Mouse (Mus musculus): ENCODE data around the gene Btf3. TPM values are rescaled to one million over a fixed set of nuclear protein-coding genes. Genes with fewer than 3 reads are reported as not detected.

The Btf3 gene
- polyA plus RNA-seq, 1 experiment from 2014 or later = 719 TPM

DNA sequence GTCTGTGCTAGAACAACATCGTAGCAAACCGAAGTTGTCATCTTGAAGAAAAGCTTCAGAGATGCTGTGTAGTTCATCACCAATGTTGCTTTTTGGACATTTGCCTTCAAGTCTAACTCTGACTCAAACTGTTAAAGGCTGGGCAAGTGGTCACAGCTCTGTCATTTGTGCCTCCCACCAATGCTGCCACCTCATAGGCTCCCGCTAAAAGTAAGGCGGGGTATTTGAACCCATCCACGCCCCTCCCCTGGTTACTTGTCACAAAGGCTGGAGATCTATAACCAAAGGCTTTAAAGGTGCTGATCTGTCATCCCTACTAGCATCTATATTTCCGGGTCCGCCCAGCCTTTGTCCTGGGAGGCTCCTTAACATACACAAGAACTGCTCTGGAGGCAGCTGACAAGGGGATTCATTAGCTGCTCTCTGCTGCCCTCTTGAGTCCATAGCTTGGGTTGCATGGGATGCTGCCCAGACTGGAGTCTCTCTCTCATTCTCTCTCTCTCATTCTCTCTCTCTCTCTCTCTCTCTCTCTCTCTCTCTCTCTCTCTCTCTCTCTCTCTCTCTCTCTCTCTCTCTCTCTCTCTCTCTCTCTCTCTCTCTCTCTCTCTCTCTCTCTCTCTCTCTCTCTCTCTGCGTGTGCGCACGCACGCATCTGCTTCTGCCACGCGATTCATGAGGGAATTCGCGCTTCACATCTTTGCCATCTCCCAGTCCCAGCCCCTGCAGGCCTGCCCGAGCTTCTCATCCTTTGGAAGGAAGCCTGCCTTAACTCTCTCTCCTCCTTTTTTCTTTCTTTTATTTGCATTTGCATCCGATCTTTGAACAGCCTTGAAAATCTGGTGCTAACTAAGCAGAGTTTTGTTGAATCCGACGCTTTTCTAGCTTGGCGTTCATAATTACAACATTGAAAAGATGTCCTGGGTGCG is 17.7 kb downstream of the Btf3 start:
- peak overlapping the region; percentile 26; the same call in 1 of the 2 replicates for H3K9ac ChIP-seq
- 54% methylated on average over 21 of the region's 21 CpGs for WGBS
- H3K9me3 ChIP-seq (replicated peaks) = 0 out of 2 replicates have a peak, but pooled peaks cover 2% of the 10 kb centered on the region
- H3K4me1 ChIP-seq = no peaks in the 10 kb centered on the region
- no peaks in the 10 kb centered on the region for H3K36me3 ChIP-seq (ENCODE audit: poor library complexity, severe bottlenecking)
- no peak overlapping the region for H3K4me3 ChIP-seq
- peak overlapping the region; percentile 45 for H3K4me2 ChIP-seq
- no peaks in the 10 kb centered on the region for H3K27me3 ChIP-seq
- peak; percentile 82 for ATAC-seq
- no peak overlapping the region for H3K27ac ChIP-seq

DNA sequence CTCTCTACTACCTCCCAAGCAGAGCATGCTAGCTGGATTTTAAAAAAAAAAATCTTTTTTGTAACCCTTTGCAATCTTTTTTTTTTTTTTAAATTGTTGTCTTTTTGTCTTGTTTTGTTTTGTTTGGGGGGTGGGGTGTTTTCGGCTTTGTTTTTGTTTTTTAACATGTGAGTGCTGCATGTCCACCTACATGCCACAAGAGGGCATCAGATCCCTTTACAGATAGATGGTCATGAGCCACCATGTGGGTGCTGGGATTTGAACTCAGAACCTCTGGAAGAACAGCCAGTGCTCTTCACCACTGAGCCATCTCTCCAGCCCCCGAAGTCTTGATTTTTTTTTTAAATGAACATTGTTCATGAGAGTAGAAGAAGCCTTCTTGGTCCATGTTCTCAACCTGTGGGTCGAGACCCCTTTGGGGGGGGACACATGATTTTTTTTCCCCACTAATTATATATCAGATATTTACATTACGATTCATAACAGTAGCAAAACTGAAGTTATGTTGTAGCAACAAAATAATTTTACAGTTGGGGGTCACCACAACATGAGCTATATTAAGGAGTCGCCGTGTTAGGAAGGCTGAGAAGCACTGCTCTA is 18.8 kb downstream of the Btf3 start:
- no peak overlapping the region for H3K4me2 ChIP-seq
- ATAC-seq = no peak
- H3K4me3 ChIP-seq = no peak overlapping the region
- WGBS = 95% methylated on average over 6 of the region's 6 CpGs
- H3K9me3 ChIP-seq (replicated peaks) = 0 out of 2 replicates have a peak, but pooled peaks cover 2% of the 10 kb centered on the region
- H3K27ac ChIP-seq = no peak overlapping the region
- no peaks in the 10 kb centered on the region for H3K36me3 ChIP-seq (ENCODE audit: poor library complexity, severe bottlenecking)
- no peak overlapping the region for H3K9ac ChIP-seq
- no peaks in the 10 kb centered on the region for H3K4me1 ChIP-seq
- no peaks in the 10 kb centered on the region for H3K27me3 ChIP-seq

DNA sequence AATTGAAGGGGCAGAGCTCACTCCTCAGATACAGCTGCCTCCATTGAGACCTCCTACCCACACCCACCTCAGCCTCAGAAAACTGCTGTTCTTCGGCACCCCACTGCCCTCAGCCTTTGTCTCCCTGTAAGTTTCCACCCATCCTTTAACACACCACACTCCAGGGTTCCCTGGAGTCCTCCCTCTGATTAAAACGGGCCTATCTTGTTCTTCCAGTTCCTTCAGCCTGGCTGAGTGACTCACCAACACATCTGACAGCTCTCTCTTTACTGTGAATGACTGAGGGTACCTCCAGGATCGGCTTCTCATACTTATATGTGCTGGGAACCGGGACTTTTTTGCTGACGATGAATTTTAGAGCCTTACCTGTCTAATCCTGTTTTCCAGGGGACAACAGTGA is 20.7 kb downstream of the Btf3 start:
- H3K36me3 ChIP-seq (ENCODE audit: poor library complexity, severe bottlenecking) = no peaks in the 10 kb centered on the region
- no peak overlapping the region for H3K27ac ChIP-seq
- H3K4me3 ChIP-seq = no peak overlapping the region
- no peak overlapping the region for H3K4me2 ChIP-seq
- H3K4me1 ChIP-seq = no peaks in the 10 kb centered on the region
- H3K27me3 ChIP-seq = no peaks in the 10 kb centered on the region
- WGBS = 50% methylated on average over 5 of the region's 5 CpGs
- ATAC-seq = no peak
- H3K9me3 ChIP-seq (replicated peaks) = 0 out of 2 replicates have a peak, but pooled peaks cover 2% of the 10 kb centered on the region
- no peak overlapping the region for H3K9ac ChIP-seq

DNA sequence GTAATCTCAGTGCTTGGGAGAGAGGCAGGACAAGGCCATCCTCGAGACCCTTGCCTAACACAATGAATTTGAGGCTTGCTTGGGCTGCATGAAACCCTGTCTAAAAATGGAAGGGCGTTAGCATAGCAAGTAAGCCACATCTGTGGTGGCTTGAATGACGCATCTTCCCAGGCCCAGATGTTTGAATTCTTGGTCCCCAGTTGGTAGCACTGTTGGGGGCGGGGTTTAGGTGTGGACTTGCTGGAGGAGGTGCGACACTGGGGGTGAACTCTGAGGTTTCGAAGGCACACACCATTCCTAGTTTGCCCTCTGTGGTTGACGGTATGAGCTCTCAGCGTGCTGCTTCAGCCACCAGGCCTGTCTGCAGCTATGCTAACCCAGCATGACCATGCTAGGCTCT is 25.1 kb downstream of the Btf3 start:
- Histone ChIP-seq H3K27ac (no peak overlapping the region), H3K9me3 (replicated peaks) (0 out of 2 replicates have a peak, but pooled peaks cover 2% of the 10 kb centered on the region), H3K4me3 (no peak overlapping the region), H3K9ac (no peak overlapping the region), H3K4me2 (no peak overlapping the region), H3K4me1 (no peaks in the 10 kb centered on the region), H3K27me3 (no peaks in the 10 kb centered on the region), H3K36me3 (ENCODE audit: poor library complexity, severe bottlenecking) (no peaks in the 10 kb centered on the region)
- ATAC-seq = no peak
- 88% methylated on average over 8 of the region's 8 CpGs for WGBS

DNA sequence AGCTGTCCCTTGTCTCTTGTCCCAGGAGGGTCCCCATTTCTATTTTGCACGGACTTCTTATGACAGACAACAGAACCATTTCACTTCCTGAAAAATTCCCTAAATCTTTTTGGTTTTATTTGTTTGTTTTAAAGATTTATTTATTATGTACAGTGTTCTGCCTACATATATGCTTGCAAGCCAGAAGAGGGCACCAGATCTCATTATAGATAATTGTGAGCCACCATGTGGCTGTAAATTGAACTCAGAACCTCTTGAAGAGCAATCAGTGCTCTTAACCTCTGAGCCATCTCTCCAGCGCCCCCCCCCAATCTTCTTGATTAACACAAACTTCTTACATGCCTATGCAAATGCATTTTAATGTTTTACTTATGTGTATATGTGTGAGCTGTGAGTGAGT is 26.1 kb downstream of the Btf3 start:
- WGBS = 53% methylated on average over 2 of the region's 2 CpGs
- H3K4me2 ChIP-seq = no peak overlapping the region
- no peak overlapping the region for H3K27ac ChIP-seq
- no peaks in the 10 kb centered on the region for H3K4me1 ChIP-seq
- no peak overlapping the region for H3K4me3 ChIP-seq
- no peaks in the 10 kb centered on the region for H3K27me3 ChIP-seq
- H3K36me3 ChIP-seq (ENCODE audit: poor library complexity, severe bottlenecking) = no peaks in the 10 kb centered on the region
- H3K9me3 ChIP-seq (replicated peaks) = 0 out of 2 replicates have a peak, but pooled peaks cover 2% of the 10 kb centered on the region
- H3K9ac ChIP-seq = no peak overlapping the region
- ATAC-seq = no peak

DNA sequence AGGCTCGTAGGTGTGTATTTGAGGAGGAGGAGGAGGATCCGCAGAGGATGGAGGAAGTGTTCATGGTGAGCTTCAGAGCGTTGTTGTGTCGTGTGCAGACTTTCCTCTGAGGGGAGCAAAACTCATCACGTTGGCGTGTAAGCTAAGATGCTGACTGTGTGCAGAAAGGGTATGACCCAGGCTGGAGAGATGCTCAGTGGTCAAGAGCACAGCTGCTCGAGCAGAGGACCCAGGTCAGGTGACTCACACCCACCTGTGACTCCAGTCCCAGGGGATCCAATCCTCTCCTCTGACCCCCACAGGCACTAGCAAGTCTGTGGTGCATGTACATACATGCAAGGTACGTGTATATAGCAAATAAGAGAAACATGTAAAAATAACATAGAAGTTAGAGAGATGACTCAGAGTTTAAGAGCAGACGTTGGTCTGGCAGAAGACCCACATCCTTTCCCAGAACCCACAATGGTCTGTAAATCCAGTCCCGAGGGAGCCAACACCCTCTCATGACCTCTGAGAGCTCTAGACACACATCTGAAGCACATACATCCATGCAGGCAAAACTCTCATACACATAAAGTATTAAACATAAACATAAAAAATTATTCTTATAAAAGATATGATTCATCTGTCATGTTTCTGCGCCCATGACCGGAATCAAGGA is 35.7 kb downstream of the Btf3 start:
- ATAC-seq = no peak
- H3K9me3 ChIP-seq (replicated peaks) = no peaks in the 10 kb centered on the region
- 85% methylated on average over 12 of the region's 12 CpGs for WGBS

DNA sequence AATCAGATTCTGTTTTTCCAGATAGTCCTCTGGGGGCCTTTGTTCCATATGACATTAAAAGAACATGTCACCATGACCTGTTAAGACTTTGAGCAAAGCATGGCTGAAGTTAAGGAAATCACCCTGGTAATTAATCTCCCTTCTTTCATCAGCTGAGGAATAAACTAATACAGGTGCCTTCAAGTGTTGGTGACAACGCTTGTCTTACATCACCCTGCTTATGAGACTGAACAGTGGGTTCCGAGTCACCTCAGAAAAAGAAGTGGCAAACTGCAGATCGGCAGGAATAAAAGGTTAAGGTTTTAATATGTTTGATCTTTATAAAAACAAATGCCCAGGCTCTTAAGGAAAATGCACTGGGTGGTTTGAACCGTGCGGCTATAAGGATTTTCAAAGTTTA is 37.1 kb downstream of the Btf3 start, which contains the start of gene Gm21976:
TSS of gene Gm21976 (plus strand) at position 202 of the 400 bp plus-strand sequence.
- H3K9me3 ChIP-seq (replicated peaks) = no peaks in the 10 kb centered on the region
- peaks cover 16% of the 10 kb centered on the region for H3K36me3 ChIP-seq (ENCODE audit: poor library complexity, severe bottlenecking)
- no peak within 1 kb of the TSS for H3K27ac ChIP-seq
- no peak within 1 kb of the TSS for H3K9ac ChIP-seq
- 87% methylated on average over 5 of the region's 5 CpGs for WGBS
- H3K4me2 ChIP-seq = no peak within 1 kb of the TSS
- no peak within 1 kb of the TSS for H3K4me3 ChIP-seq
- no peak for ATAC-seq
- H3K27me3 ChIP-seq = no peaks in the 10 kb centered on the region
- H3K4me1 ChIP-seq = no peaks in the 10 kb centered on the region

More for the DNA sequence above, 35.7 kb downstream of the Btf3 start:
- no peak overlapping the region for H3K4me3 ChIP-seq
- H3K27me3 ChIP-seq = no peaks in the 10 kb centered on the region
- peaks cover 2% of the 10 kb centered on the region; the same call in 1 of the 2 replicates for H3K36me3 ChIP-seq (ENCODE audit: poor library complexity, severe bottlenecking)
- H3K4me2 ChIP-seq = no peak overlapping the region
- no peak overlapping the region for H3K27ac ChIP-seq
- H3K9ac ChIP-seq = no peak overlapping the region
- H3K4me1 ChIP-seq = no peaks in the 10 kb centered on the region

DNA sequence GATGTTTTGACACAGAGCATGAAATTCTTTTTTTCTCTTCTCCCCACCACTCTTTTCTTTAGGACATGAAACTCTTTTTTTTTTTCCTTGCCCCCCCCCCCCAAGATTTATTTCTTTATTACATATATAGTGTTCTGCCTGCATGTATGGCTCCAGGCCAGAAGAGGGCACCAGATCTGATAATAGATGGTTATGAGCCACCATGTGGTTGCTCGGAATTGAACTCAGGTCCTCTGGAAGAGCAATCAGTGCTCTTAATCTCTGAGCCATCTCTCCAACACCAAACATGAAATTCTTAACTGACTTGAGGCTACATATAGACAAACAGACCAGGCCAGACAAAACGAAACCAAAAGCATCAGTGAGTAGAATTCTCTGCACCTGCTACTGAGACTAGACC is 39.3 kb downstream of the Btf3 start:
- Histone ChIP-seq H3K27ac (no peak overlapping the region), H3K4me3 (no peak overlapping the region), H3K27me3 (no peaks in the 10 kb centered on the region), H3K9ac (no peak overlapping the region), H3K4me2 (no peak overlapping the region), H3K9me3 (replicated peaks) (no peaks in the 10 kb centered on the region), H3K4me1 (no peaks in the 10 kb centered on the region), H3K36me3 (ENCODE audit: poor library complexity, severe bottlenecking) (peaks cover 36% of the 10 kb centered on the region)
- ATAC-seq = no peak
- 89% methylated on average over 2 of the region's 2 CpGs for WGBS

DNA sequence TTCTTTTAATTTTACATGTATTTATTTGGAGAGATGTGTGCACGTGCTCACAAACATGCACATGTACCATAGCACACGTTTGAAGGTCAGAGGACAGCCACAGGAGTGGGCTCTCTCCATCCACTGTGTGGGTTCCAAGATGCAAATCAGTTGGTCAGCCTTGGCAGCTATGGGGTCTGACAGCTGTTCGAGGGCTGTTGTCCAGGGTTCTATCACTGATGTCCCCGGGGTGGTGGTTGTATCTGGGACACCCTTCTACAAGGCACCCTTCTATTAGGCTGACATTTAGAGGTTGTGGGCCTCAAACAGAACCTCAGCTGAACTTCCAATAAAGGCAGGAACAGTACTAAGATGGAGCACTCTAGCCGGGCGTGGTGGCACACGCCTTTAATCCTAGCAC is 40.6 kb downstream of the Btf3 start:
- H3K4me1 ChIP-seq = no peaks in the 10 kb centered on the region
- no peaks in the 10 kb centered on the region for H3K9me3 ChIP-seq (replicated peaks)
- 95% methylated on average over 7 of the region's 7 CpGs for WGBS
- no peak overlapping the region for H3K4me2 ChIP-seq
- peaks cover 49% of the 10 kb centered on the region for H3K36me3 ChIP-seq (ENCODE audit: poor library complexity, severe bottlenecking)
- no peak overlapping the region for H3K27ac ChIP-seq
- no peak for ATAC-seq
- no peaks in the 10 kb centered on the region for H3K27me3 ChIP-seq
- H3K4me3 ChIP-seq = no peak overlapping the region
- H3K9ac ChIP-seq = no peak overlapping the region

DNA sequence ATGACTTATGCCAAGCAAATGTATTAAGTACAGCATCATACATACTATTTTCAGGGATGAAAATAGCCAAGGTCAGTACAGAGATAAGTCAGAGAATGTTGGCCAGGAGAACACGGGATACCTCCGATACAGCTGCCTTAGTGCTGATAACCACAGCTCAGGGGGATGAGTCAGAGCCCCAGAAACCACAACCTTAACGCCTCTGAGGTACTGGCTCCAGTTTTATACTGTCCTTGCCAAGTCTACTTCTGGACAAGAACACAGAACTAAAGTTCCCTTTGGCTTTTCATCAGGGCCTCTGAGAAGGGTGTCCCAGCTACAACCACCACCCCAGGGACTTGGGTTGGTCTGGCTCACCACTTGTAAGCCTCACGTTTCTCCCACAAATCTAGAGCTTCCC is 41.2 kb downstream of the Btf3 start:
- Histone ChIP-seq H3K9ac (no peak overlapping the region), H3K27ac (no peak overlapping the region), H3K9me3 (replicated peaks) (no peaks in the 10 kb centered on the region), H3K27me3 (no peaks in the 10 kb centered on the region), H3K36me3 (ENCODE audit: poor library complexity, severe bottlenecking) (peaks cover 55% of the 10 kb centered on the region), H3K4me2 (no peak overlapping the region), H3K4me1 (no peaks in the 10 kb centered on the region), H3K4me3 (no peak overlapping the region)
- 93% methylated on average over 4 of the region's 4 CpGs for WGBS
- no peak for ATAC-seq

DNA sequence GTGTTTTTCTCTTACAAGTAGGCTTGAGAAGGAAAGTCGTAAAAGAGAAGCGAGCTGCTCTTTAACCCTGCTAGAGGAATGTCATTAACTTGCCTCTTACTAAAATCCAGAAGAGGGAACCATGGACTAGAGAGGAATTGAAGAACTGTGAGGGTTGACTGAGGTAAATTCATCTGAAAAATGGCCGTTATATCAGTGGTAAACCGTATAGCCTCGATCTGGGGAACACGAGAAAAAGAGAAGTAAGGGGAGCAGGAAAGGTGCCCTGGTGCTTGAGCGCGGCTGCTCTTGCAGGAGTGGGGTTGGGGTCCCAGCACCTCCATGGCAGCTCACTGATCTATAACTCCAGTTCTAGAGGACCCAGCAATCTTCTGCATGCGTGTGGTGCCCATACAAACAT is 42.8 kb downstream of the Btf3 start:
- Histone ChIP-seq H3K36me3 (ENCODE audit: poor library complexity, severe bottlenecking) (peaks cover 65% of the 10 kb centered on the region), H3K4me2 (no peak overlapping the region), H3K27ac (no peak overlapping the region), H3K9me3 (replicated peaks) (no peaks in the 10 kb centered on the region), H3K4me1 (no peaks in the 10 kb centered on the region), H3K27me3 (no peaks in the 10 kb centered on the region), H3K9ac (no peak overlapping the region), H3K4me3 (no peak overlapping the region)
- ATAC-seq = no peak
- WGBS = 90% methylated on average over 9 of the region's 9 CpGs

DNA sequence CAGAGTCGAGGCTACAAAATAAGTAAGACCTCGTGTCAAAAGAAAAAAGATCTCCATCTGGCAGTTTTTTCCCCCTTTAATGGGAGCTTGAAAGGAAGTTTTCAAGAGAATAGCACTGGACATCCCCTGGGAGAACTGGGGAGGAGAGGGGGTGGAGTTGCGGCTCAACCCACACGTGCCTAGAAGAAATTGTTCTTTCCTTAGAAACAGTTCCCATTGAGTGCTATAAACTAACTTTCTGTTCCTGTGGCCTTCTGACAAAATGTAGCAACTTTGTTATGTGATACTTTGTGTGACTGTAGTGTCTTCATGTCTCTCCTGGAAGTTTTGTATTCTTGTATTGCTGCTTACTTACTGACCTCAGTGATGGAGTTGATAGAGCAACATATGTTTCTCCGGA is 52.7 kb downstream of the Btf3 start:
- 30% methylated on average over 5 of the region's 5 CpGs for WGBS
- Histone ChIP-seq H3K27me3 (no peaks in the 10 kb centered on the region), H3K4me2 (peak overlapping the region; percentile 57), H3K4me3 (peak overlapping the region; percentile 87), H3K36me3 (ENCODE audit: poor library complexity, severe bottlenecking) (peaks cover 27% of the 10 kb centered on the region), H3K4me1 (peaks cover 24% of the 10 kb centered on the region), H3K9me3 (replicated peaks) (no peaks in the 10 kb centered on the region), H3K27ac (no peak overlapping the region), H3K9ac (peak overlapping the region; percentile 87)
- no peak for ATAC-seq
